Mouse (Mus musculus) MEL (cell line): ENCODE results near the gene Celf2. TPM values are rescaled to one million over a fixed set of nuclear protein-coding genes. Genes with fewer than 3 reads are reported as not detected.

ENCODE experiments used
- DNase-seq: peaks from one replicate; pipeline ENCODE4 v3.0.0; 2011; ENCODE audit warnings: low read depth, low spot score
- H3K27ac ChIP-seq: 2 replicates; pipeline ENCODE4 v1.5.1; 2012; ENCODE audit warnings: low read depth, mild to moderate bottlenecking, control low read depth, low read length, moderate library complexity; ENCODE audit not compliant: control insufficient read depth
- H3K27me3 ChIP-seq, 2 experiments: fragments of 150-350 bp in 1 of 2; sonication (generic) in 1 of 2; 2 replicates each; pipeline ENCODE4 v1.6.1; 2012; ENCODE audit warnings: low read length in 2 of 2, mild to moderate bottlenecking in 2 of 2, improper control_type of control experiment in 1 of 2, moderate library complexity in 1 of 2; ENCODE audit not compliant: insufficient read depth in 2 of 2, control insufficient read depth in 1 of 2
- H3K36me3 ChIP-seq, 2 experiments: 2 replicates each; pipeline ENCODE4 v1.6.1; 2012 to 2014; ENCODE audit warnings: low read length in 2 of 2, improper control_type of control experiment in 1 of 2, inconsistent platforms in 1 of 2, mild to moderate bottlenecking in 1 of 2; ENCODE audit not compliant: insufficient read depth in 2 of 2, control insufficient read depth in 1 of 2
- H3K4me1 ChIP-seq, 2 experiments: fragments of 150-350 bp in 1 of 2; sonication (generic) in 1 of 2; 2 replicates each; pipeline ENCODE4 v1.6.1; 2012; ENCODE audit warnings: low read length in 2 of 2, improper control_type of control experiment in 1 of 2, mild to moderate bottlenecking in 1 of 2; ENCODE audit not compliant: insufficient read depth in 2 of 2, control insufficient read depth in 1 of 2
- H3K4me3 ChIP-seq, 2 experiments: fragments of 150-350 bp in 1 of 2; sonication (generic) in 1 of 2; 2 replicates each; pipeline ENCODE4 v1.5.1; 2012; ENCODE audit warnings: low read depth in 2 of 2, low read length in 2 of 2, mild to moderate bottlenecking in 2 of 2, moderate library complexity in 2 of 2, control low read depth in 1 of 2, improper control_type of control experiment in 1 of 2; ENCODE audit not compliant: control insufficient read depth in 1 of 2, insufficient read depth in 1 of 2
- H3K79me2 ChIP-seq: 2 replicates; pipeline ENCODE4 v1.6.1; 2012; ENCODE audit warnings: mild to moderate bottlenecking, low read length, moderate library complexity; ENCODE audit not compliant: control insufficient read depth, poor library complexity, insufficient read depth
- H3K9ac ChIP-seq: 2 replicates; pipeline ENCODE4 v1.6.1; 2012; ENCODE audit warnings: low read depth, mild to moderate bottlenecking, control low read depth, low read length, moderate library complexity; ENCODE audit not compliant: control insufficient read depth, poor library complexity, severe bottlenecking
- H3K9me3 ChIP-seq: fragments of 150-350 bp; sonication (generic); replicated peaks from 2 replicates; pipeline ENCODE4 v1.6.1; 2012; ENCODE audit warnings: mild to moderate bottlenecking, low read length, improper control_type of control experiment, moderate library complexity; ENCODE audit not compliant: insufficient read depth
- CHD2 ChIP-seq: IDR thresholded peaks from 2 replicates; pipeline ENCODE4 v1.6.1; 2011; ENCODE audit warnings: low read length, improper control_type of control experiment
- E2F4 ChIP-seq: IDR thresholded peaks from 2 replicates; pipeline ENCODE4 v1.6.1; 2011; ENCODE audit warnings: low read depth, low read length, improper control_type of control experiment, borderline replicate concordance
- EP300 ChIP-seq, 2 experiments: IDR thresholded peaks; 2 replicates each; pipeline ENCODE4 v1.6.1; 2011; ENCODE audit warnings: improper control_type of control experiment in 2 of 2, low read length in 2 of 2, low read depth in 1 of 2, mild to moderate bottlenecking in 1 of 2
- ETS1 ChIP-seq: IDR thresholded peaks from 2 replicates; pipeline ENCODE4 v1.6.1; 2012; ENCODE audit warnings: low read depth, mild to moderate bottlenecking, inconsistent platforms, low read length, improper control_type of control experiment, moderate library complexity
- MAZ ChIP-seq: IDR thresholded peaks from 2 replicates; pipeline ENCODE4 v1.6.1; 2012; ENCODE audit warnings: low read depth, mild to moderate bottlenecking, inconsistent platforms, low read length, improper control_type of control experiment
- MXI1 ChIP-seq: IDR thresholded peaks from 2 replicates; pipeline ENCODE4 v1.6.1; 2011; ENCODE audit warnings: mild to moderate bottlenecking, low read depth, low read length, improper control_type of control experiment
- MYC ChIP-seq: IDR thresholded peaks from 2 replicates; pipeline ENCODE4 v1.6.1; 2011; ENCODE audit warnings: low read depth, mild to moderate bottlenecking, low read length, improper control_type of control experiment, moderate library complexity
- NELFE ChIP-seq: IDR thresholded peaks from 2 replicates; pipeline ENCODE4 v1.6.1; 2011; ENCODE audit warnings: low read depth, low read length, improper control_type of control experiment
- NRF1 ChIP-seq: IDR thresholded peaks from 2 replicates; pipeline ENCODE4 v1.6.1; 2014; ENCODE audit warnings: low read depth, mild to moderate bottlenecking, inconsistent platforms, low read length, improper control_type of control experiment, moderate library complexity; ENCODE audit not compliant: poor library complexity, insufficient read depth, severe bottlenecking
- POLR2A ChIP-seq, 2 experiments: IDR thresholded peaks; 2 replicates each; pipeline ENCODE4 v1.6.1; 2011 to 2012; ENCODE audit warnings: low read length in 2 of 2, mild to moderate bottlenecking in 2 of 2, control low read depth in 1 of 2, improper control_type of control experiment in 1 of 2, low read depth in 1 of 2, moderate library complexity in 1 of 2; ENCODE audit not compliant: control insufficient read depth in 1 of 2, insufficient read depth in 1 of 2, poor library complexity in 1 of 2
- POLR2AphosphoS2 ChIP-seq: IDR thresholded peaks from 2 replicates; pipeline ENCODE4 v1.6.1; 2011; ENCODE audit warnings: low read length, improper control_type of control experiment
- POLR2AphosphoS5 ChIP-seq: IDR thresholded peaks from 2 replicates; pipeline ENCODE4 v1.6.1; 2012; ENCODE audit warnings: low read depth, borderline replicate concordance, mild to moderate bottlenecking, inconsistent platforms, low read length, moderate library complexity, mixed read lengths
- RAD21 ChIP-seq: IDR thresholded peaks from 2 replicates; pipeline ENCODE4 v1.6.1; 2011; ENCODE audit warnings: mild to moderate bottlenecking, low read depth, low read length, improper control_type of control experiment
- SMC3 ChIP-seq: IDR thresholded peaks from 2 replicates; pipeline ENCODE4 v1.6.1; 2011; ENCODE audit warnings: low read depth, low read length, improper control_type of control experiment
- TAL1 ChIP-seq: IDR thresholded peaks from 2 replicates; pipeline ENCODE4 v1.6.1; 2012; ENCODE audit warnings: mild to moderate bottlenecking, inconsistent platforms, low read length, moderate library complexity, mixed read lengths
- TBP ChIP-seq: IDR thresholded peaks from 2 replicates; pipeline ENCODE4 v1.8.0; 2011; ENCODE audit warnings: low read depth, low read length, improper control_type of control experiment
- TCF12 ChIP-seq: IDR thresholded peaks from 2 replicates; pipeline ENCODE4 v1.6.1; 2014; ENCODE audit warnings: low read depth, mild to moderate bottlenecking, inconsistent platforms, low read length, improper control_type of control experiment, moderate library complexity
- UBTF ChIP-seq: IDR thresholded peaks from 2 replicates; pipeline ENCODE4 v1.6.1; 2012; ENCODE audit warnings: low read depth, mild to moderate bottlenecking, inconsistent platforms, low read length, improper control_type of control experiment, moderate library complexity, borderline replicate concordance; ENCODE audit not compliant: insufficient read depth
- ZMIZ1 ChIP-seq: IDR thresholded peaks from 2 replicates; pipeline ENCODE4 v1.6.1; 2012; ENCODE audit warnings: low read depth, mild to moderate bottlenecking, inconsistent platforms, low read length, improper control_type of control experiment, moderate library complexity
- ZNF384 ChIP-seq: IDR thresholded peaks from 2 replicates; pipeline ENCODE4 v1.6.1; 2012; ENCODE audit warnings: low read depth, mild to moderate bottlenecking, inconsistent platforms, low read length, improper control_type of control experiment
- polyA plus RNA-seq, 2 experiments: library from polyadenylated mRNA; stranded (reverse) in 1 of 2; unstranded in 1 of 2; fragments of >175 nt in 1 of 2; fragments of >200 nt in 1 of 2; gene quantifications; 2 replicates each; pipeline versions ENCODE4 v1.2.1 to v1.2.4; 2012; ENCODE audit warnings: low replicate concordance in 2 of 2, low read depth in 1 of 2; ENCODE audit not compliant: insufficient read length in 2 of 2, insufficient read depth in 1 of 2, missing spikeins in 1 of 2
- total RNA-seq: library from RNA; depleted of rRNA; stranded (reverse); fragments of 300-350 nt; gene quantifications from 2 replicates; pipeline ENCODE4 v1.2.3, GENCODE M21; 2012

Gene Celf2
- total and polyA plus RNA-seq, 3 experiments, result 8.9 to 16.7 TPM; not detected in 1

DNA sequence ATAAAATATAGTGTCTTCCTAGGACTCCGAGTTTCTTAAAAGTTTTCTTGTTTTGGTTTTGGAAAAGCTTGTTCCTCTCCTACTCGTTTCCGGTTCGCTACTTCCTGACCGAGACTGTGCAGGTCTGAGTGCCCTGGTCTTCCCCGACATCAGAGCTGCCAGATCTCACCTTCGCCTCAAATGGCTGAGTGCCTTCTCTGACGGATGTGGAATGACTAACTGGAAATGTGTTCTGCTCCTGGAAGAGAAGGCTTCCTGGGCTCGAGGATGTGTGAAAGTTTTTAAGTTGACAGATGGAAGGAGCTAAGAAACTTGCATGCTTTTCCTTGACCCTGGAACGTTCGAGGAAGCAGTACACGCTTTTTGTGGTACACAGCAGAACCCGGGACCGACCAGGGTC lies 421.9 kb downstream of the Celf2 start:
- H3K27me3 ChIP-seq, result no peaks in the 10 kb centered on the region; a peak in 1 of 4 replicates
- H3K9ac ChIP-seq, result no peak overlapping the region
- no peak overlapping the region for H3K4me3 ChIP-seq
- H3K36me3 ChIP-seq, result no peaks in the 10 kb centered on the region
- H3K4me1 ChIP-seq, result no peaks in the 10 kb centered on the region
- H3K79me2 ChIP-seq, result no peaks in the 10 kb centered on the region
- no peak for TF ChIP-seq ETS1
- H3K9me3 ChIP-seq, result no peaks in the 10 kb centered on the region
- no peak for DNase-seq
- no peak overlapping the region for H3K27ac ChIP-seq

DNA sequence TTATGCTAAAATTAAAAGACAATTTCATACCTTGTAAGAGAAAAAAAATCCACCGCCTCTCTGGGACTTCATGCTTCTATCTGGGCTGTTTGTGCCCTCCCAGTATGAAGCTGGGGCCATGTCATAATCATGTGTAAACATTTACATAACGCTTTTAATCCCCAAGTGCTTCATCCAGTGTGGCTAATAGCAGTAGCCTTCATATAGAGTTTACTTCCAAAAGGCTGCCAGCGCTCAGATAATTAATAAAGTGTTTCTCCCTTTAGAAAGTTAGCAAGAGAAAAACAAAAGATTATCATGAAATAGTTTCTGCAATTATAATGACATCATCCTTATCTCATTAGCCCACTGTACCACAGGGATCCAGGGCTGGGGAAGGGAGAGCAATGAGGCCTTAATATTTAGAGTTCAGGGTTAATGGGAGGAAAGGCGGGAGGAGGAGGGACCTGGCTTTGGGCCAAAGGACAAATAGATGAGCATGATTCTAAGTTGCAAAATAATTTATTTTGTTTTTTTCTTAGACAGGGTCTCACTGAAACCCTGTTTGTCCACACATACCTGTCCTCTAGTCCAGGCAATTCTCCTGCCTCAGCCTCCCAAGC lies 425.8 kb downstream of the Celf2 start:
- H3K36me3 ChIP-seq, result no peaks in the 10 kb centered on the region
- H3K27ac ChIP-seq, result no peak overlapping the region
- no peaks in the 10 kb centered on the region for H3K79me2 ChIP-seq
- TF ChIP-seq TBP (no peak), CHD2 (no peak), NELFE (no peak), POLR2AphosphoS2 (no peak), EP300 (IDR thresholded peaks at IDR 0.05; ENCODE audit: low read depth in 1 of 2, low read length in 2 of 2) (no peak), TAL1 (no peak), RAD21 (no peak)
- H3K4me3 ChIP-seq, result no peak overlapping the region
- DNase-seq, result no peak
- H3K9me3 ChIP-seq, result no peaks in the 10 kb centered on the region
- no peak overlapping the region for H3K9ac ChIP-seq
- no peaks in the 10 kb centered on the region for H3K4me1 ChIP-seq
- no peaks in the 10 kb centered on the region for H3K27me3 ChIP-seq

DNA sequence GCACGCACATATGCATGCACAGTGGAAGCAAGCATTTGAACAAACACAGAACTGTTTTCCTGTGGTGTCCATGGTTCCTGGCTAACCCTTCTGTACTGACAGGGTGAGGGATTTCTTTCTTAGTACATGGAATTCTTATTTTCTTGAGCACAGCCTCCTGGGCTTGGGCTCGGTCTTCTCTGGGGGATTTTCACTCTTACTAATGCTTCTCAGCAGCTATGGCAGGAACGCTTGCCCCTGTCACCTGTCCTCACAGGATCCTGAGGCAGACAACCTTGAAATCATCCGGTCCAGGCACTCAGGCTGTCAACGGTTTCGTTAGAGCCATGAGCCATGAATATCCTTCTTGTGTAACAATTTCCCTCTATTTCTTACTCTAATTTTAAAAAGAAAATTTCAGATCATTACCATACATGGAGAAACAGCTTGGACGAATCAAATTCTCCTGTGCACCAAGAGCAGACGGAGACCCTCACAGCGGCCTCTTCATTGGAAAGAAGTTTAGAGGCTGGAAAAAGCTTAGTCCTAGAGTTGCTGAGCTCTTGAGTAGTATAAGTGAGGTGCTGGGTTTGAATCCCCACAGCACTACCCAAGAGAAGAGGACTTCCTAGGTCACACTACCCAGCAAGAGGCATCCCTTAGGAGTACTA lies 426.9 kb downstream of the Celf2 start:
- H3K79me2 ChIP-seq, result no peaks in the 10 kb centered on the region
- H3K4me3 ChIP-seq, result no peak overlapping the region
- TF ChIP-seq NRF1, result no peak
- no peak for TF ChIP-seq MXI1
- no peak for TF ChIP-seq EP300 (IDR thresholded peaks at IDR 0.05; ENCODE audit: low read depth in 1 of 2, low read length in 2 of 2)
- no peak for TF ChIP-seq MYC
- no peak for TF ChIP-seq POLR2A (IDR thresholded peaks at IDR 0.05; ENCODE audit: control insufficient read depth in 1 of 2, insufficient read depth in 1 of 2, low read depth in 1 of 2, low read length in 2 of 2, poor library complexity in 1 of 2)
- no peak for TF ChIP-seq RAD21
- no peak for TF ChIP-seq UBTF
- no peak for TF ChIP-seq ZMIZ1
- no peak for TF ChIP-seq NELFE
- TF ChIP-seq POLR2AphosphoS5, result no peak
- no peak for TF ChIP-seq TCF12
- TF ChIP-seq E2F4, result no peak
- TF ChIP-seq ZNF384, result no peak
- TF ChIP-seq SMC3, result no peak
- TF ChIP-seq MAZ, result no peak

More for the DNA sequence above, 426.9 kb downstream of the Celf2 start:
- H3K27ac ChIP-seq, result no peak overlapping the region
- no peaks in the 10 kb centered on the region for H3K9me3 ChIP-seq
- no peaks in the 10 kb centered on the region for H3K27me3 ChIP-seq
- no peak for DNase-seq
- no peaks in the 10 kb centered on the region for H3K4me1 ChIP-seq
- H3K36me3 ChIP-seq, result no peaks in the 10 kb centered on the region
- no peak overlapping the region for H3K9ac ChIP-seq
